Mouse (Mus musculus) thymus, postnatal 25 days (tissue): Measurements from ENCODE around the gene Gm3336.

Experiments used
- DNase-seq: peaks from one replicate; pipeline ENCODE4 v3.0.0; 2022

Gm3336 gene

DNA sequence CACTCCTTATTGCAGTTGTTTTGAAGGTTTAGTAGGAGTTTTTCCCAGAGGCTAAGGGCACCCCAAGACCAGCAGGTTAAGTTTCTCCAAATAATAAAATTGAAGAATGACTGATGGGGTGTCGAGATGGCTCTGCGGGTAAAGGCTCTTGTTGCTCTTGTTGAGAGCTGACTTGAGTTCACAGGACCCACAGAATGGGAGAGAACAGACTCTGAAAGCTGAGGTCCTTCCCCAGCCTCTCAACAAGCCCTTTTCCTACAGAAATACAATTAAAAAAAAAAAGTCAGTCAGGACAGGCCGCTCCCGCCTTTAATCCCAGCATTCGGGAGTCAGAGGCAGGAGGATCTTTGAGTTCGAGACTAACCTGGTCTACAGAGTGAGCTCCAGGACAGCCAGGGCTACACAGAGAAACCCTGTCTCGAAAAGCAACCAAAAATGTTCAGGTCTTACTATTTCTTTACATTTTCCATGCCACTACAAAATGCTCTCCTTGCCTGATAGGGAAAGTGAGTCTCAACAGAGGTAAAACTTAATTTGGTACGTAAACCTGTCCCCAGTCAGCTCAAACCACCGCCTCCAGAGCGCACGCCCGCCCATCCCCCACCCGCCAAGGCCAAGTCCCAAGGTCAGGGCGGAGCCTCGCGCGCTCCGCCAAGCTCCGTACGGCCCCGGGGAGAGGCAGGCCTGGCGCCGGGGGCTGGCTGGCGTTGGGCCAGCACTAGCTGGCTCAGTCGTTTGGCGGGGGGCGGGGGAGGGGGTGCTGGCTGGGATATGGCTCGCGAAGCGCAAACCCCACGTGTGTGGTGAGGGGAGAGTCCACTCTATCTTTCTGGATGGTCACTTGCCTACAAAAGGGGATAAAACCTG, 22.1 kb upstream of the Gm3336 start:
- DNase-seq = peak; percentile 83

DNA sequence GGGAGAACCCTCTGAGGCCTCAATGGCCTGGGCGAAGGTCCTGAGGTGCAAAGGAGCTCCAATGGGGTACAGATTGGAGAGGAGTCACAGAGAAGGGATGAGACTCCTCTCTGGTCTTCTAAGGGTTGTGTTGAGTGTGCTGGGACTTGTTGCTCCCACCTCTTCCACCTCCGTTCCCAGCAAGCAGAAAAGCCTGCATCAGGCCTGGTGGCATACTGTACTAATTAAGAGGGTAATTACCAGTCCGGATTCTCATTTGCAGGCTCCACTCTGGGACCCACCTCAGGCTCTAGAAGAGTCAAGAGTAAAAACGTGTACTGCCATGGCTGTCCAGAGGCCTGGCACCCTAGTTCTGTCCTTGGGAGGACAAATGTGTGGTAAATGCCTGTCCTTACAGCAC, 21.4 kb upstream of the Gm3336 start:
- DNase-seq = peak; percentile 30

DNA sequence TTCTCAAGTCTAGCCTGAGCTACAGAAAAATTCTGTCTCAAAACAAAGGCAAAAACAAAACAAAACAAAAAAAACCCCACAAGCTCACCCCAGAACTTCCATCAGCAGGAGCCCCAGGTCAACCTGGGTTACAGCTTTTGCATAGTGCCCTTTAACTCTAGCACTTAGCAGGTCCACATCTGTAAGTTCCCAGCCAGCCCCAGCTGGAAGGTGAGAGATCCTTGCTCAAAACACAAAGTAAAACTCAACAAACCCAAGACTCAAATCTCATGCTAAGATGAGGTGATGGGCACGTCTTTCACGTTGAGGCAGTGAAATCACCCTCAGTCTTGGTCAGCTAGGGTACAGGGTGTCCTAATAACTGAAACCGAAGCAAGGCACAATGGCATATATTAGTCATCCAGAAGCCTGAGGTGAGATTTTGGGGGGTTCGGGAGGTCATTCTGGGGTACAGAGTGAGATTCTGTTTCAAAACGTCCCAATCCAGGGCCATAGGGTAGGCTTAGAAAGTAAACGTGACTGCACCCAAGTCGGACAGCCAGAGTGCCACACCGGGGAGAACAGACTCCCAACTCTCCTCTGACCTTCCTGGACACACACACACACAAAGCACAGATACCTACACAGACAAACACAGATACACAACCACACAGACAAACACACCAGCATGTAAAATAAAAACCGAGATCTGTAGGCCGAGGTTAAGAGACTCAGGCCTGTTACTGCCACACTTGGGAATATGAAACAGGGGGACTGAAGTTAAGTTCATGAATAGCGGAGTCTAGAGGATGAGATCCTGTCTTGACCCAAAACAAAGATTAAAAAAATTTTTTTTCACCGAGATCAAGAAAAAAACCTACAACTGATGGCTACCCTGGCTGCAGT, 20.7 kb upstream of the Gm3336 start:
- DNase-seq = peak; percentile 33

DNA sequence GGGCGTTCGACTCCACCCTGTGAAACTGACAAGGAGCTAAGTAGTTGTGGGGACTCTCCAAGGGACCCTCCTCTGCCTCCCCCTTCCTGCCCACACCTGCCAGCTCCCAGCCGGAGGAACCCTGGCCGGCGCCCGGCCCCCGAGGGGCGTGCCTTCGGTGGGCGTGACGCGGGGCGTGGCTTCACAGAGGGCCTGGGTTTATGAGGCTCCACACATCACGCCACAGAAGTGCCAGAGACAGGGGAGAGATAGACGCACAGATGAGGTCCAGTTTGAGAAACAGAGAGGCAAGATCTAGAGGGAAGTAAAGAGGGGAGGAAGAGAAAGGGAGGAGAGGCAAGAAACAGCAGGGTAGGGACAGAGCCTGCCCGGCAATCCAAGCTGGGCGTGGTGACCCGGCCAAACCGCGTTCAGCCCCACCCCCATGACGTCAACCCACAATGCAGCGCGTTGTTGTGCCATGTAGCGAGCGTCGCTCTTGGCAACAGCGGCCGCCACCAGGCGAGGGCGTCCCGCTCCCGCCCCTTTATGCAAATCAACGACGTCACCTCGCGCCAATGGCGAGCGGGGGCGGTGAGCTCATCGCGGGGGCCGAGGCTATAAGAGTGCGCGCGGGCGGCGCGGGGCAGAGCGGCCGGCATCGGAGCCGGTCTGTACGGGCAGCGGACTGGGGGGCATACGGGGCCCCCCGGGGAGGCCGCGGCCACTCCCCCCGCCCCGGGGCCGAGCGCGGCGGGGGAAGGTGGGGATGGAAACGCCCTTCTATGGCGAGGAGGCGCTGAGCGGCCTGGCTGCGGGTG, 19.8 kb upstream of the Gm3336 start, which contains the start of gene Jund:
Gene Jund, plus strand, starts transcription at position 640 of the 800 bp plus-strand sequence.
- DNase-seq = peak; percentile 100

DNA sequence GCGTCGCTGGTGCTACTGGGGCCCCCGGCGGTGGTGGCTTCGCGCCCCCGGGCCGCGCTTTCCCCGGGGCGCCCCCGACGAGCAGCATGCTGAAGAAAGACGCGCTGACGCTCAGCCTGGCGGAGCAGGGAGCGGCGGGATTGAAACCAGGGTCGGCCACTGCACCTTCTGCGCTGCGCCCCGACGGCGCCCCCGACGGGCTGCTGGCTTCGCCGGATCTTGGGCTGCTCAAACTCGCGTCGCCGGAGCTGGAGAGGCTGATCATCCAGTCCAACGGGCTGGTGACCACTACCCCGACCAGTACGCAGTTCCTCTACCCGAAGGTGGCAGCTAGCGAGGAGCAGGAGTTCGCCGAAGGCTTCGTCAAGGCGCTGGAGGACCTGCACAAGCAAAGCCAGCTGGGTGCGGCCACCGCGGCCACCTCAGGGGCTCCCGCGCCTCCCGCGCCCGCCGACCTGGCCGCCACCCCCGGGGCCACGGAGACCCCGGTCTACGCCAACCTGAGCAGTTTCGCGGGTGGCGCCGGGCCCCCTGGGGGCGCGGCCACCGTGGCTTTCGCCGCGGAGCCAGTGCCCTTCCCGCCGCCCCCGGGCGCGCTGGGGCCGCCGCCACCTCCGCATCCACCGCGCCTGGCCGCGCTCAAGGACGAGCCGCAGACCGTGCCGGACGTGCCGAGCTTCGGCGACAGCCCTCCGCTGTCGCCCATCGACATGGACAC, 19.1 kb upstream of the Gm3336 start:
- peak; percentile 74 for DNase-seq

DNA sequence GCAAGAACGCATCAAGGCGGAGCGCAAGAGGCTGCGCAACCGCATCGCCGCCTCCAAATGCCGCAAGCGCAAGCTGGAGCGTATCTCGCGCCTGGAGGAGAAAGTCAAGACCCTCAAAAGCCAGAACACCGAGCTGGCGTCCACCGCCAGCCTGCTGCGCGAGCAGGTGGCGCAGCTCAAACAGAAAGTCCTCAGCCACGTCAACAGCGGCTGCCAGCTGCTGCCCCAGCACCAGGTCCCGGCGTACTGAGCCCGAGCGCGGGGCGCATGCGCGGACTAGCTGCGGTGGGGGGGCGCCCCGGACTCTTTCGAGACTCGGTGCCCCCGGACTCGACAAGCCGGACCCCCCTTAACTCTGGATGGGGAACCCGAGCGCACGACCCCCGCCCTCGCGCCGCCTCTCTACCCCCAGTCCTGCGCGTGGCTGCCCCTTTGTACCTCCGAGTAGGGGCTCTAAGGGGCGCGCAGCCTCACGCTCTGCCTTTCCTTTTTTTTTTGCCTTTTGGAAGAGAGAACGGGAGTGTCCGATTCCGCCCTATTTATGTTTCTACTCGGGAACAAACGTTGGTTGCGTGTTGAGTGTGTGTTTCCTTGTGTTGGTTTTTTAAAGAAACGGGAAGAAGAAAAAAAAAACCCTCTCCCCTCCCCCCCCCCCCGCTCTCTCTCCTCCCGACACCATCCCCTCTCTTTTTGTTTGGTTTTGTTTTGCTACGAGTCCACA, 18.3 kb upstream of the Gm3336 start:
- peak; percentile 89 for DNase-seq

DNA sequence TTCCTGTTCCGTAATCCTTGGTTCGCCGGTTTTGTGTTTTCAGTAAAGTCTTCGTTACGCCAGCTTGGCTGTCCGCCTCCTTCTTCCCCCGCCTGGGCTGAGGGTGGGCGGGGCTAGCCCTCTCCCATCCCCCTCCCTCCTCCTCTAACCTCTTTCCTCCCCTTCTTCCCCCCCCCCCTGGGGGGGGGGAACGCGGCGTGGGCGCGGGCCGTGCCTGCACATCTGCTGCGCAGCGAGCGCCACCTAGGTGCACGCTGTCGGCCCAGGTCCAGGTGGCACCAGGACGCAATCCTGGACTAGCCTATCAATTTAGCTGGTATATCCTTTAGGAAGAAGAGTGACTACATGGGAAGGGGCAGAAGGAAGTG, 17.8 kb upstream of the Gm3336 start:
- peak; percentile 94 for DNase-seq

DNA sequence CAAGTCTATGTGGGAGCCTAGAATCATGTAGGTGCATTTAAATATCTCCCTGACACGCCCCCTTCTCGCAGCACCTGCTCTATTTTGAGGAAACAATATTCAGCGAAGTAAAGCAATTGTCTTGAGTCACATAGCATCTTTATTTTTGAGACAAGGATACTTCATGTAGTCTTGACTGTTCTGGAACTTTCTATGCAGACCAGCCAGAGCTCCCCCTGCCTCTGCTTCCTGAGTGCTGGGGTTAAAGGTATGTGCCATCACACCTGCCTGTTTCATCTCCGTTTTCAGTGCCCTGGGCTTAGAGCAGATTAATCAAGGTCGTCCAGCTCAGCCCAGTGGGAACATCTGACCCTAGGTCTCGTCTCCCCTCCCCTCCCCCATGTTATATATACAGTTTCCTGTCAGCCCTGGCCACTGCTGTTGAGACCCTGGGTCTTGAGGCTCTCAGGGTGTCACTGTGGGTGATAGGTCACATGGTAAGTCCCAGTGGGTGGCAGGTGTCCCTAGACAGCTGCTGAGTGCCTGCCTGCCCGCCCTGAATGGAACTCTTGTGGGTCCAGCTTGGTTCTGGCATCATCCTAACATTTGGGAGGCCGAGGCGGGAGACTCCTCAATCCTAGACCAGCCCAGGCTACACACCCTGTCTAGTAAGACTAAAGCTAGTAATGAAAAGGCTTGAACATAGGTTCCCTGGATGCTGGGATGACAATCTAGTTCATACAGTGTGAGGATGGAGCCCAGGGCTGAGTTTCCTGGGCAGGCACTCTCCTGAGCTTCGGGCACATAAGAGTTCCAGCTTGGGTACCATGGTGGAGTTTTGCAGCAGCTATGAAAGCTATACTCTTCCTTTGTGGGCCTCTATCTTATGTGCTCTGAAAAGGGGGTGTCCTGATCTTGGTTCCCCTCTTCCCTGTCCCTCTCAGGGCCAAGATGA, 17.0 kb upstream of the Gm3336 start:
- peak; percentile 23 for DNase-seq

DNA sequence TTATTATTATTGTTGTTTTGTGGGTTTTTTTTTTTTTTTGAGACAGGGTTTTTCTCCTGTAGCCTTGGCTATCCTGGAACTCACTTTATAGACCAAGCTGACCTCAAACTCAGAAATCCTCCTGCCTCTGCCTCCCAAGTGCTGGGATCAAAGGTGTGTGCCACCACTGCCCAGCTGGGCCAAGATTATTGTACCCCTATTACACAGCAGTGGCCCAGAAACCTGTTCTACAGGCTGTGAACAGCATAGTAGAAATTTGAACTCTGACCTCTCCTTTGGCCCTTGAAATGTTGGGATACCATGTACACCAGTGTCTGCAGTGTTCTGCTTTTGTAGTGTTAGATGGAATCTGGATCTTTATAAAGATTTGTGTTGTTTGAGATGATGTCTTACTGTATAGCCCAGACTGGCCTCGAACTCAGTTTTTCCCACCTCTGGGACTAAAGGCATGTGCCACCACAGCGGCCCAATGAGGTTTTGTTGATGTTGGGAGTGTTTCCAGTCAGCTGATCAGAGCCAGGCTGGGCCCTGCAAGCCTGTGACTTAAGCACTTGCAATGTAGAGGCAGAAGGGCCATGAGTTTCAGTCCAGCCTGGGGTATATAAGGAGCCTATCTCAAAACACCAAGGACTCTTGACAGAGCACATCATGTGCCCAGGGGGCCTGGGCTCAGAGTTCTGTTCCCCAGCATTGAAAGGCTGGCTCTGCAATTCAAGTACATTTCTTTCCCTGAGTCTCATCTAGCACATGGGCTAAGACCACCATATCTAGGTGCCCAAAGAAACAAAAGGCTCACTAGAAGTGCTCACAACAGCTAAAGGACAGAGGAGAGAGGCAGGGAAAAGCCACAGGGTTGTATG, 16.1 kb upstream of the Gm3336 start:
- no peak for DNase-seq

DNA sequence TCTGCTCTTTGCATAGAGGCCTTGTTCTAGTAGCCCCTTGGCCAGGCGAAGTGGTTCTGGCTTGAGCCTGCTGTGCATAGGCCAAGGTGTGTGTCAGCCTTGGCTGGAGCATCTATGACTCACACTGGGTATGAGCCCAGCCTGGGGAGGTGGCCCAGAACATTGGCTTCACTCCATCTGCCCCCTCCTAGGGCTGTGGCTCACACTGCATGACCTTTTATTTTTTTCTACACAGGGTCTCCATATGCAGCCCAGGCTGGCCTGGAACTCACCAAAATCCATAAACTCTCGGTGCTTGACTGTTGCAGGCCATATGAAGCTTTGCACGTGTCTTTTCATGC, 15.5 kb upstream of the Gm3336 start:
- no peak for DNase-seq

DNA sequence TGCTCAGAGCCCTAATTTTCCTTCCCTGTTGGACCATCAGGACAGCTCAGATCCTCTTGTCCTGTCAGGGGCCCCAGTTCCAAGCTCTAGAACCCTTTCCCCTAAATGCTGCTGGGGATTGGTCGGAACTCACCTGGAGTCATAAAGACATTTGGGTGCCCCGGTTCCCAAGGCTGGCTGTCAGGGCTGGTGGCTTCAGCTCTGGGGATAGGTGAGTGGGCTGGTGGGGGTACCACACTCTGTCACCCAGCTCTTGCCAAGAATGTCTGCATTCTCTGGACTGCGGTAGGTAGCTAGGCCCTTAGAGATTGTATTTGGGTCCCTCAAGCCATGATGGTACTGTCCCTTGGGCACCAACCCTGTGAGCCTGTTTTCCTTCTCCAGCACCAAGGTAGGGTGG, 15.1 kb upstream of the Gm3336 start, which contains the start of gene Iqcn:
Gene Iqcn, plus strand, starts transcription at position 171 of the 400 bp plus-strand sequence.
- no peak for DNase-seq

DNA sequence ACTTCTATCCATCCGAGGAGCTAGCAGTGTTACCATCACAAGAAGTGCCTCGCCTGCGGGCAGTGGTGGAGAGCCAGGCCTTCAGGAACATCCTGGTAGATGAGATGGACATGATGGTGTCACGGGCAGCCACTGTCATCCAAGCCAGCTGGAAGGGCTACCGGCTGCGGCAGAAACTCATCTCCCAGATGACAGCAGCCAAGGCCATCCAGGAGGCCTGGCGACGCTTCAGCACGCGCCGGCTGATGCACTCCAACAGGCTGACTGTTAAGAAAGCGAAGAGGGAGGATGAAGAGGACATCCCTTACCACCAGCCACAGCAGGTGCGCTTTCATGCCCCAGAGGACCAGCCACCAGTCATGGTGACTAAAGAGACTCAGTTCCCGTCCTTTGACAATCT, 10.1 kb upstream of the Gm3336 start:
- DNase-seq = no peak

DNA sequence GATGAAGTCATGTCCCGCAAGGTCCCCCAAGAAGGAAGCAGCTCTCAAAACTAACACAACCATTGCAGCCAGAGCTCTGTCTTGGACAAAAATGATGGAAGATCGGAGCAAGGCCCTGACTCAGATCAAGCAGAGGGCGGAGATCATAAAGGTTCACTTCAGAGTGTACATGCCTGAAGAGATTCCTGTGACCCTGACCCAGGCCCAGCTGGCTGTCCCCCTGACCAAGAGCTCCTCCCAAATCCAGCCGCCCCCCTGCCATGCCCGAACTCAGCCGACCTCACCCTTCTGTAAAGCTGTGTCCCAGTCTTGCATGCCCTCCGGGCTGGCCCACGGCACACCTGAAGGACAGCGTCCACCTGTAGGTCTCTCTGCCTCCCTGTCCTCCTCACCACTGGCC, 8.5 kb upstream of the Gm3336 start:
- no peak for DNase-seq

DNA sequence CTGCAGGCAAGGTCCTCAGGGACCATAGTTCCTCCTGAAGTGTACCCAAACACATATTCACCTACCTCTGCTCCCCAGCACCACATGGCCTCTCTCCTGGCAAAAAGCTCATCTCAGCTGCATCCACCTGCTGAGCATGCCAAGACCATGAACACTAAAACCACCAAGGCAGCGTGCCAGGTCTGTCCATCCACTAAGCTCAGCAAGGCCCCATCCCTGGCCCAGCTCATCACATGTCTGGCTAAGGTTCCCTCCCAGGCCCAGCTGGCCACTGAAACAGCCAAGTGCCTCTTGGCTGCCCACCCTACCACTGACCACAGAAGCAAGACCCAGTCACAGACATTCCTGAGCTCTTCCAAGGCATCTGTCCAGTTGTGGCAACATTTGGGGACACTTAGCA, 8.0 kb upstream of the Gm3336 start:
- DNase-seq = no peak

DNA sequence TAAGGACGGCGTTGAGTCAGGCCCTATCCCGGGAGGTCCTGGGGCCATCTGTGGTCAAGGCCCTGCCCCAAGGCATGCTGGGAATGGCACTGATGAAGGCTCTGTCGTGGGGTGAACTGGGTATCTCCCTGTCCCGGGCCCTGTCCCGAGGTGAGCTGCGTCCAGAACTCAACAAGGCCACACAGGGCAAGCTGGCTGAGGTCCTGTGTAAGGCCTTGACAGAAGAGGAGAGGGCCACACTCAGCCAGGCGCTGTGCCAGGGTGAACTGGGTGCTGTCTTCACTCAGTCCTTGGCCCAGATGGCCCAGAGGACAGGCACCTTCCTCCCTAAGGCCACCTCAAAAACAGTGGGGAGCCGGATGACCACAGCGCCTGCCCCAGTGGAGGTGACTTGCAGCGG, 7.3 kb upstream of the Gm3336 start:
- no peak for DNase-seq

DNA sequence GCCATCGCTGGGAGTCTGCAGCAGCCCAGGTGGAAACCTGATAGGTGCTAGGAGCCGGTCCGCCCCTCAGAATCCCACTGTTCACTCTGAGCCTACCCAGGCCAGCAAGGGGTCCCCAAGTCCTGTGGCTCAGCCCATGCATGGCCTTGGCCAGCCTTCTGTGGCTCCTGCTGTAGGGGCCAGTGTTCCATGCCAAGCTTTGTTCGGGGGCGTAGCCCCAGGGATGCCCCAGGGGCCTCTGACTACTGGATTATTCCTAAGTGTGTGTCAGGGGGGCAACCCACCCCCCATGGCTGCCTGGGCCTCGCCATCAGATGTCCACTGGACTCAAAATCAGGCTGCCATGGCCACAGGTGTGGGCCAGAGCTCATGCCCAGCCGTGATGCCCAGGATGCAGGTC, 4.4 kb upstream of the Gm3336 start:
- DNase-seq = no peak

DNA sequence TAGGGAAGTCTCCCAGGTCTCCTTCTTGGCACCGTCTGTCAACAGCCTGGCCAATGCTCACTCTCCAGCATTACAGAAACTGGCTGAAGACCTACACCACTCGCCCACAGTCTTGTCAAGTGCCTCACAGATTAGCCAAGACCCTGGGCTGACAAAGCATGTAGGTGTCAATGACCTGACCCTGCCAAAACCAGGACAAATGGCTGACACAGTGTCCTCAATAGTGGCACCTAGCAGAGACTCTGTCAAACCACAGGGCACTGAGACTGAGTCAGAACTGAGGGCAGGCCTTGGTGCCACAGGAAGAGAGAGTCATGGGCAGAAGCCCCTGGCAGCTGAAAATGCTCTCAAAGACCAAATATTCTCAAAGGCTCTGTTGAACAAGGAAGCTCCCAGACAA, 3.3 kb upstream of the Gm3336 start:
- no peak for DNase-seq

DNA sequence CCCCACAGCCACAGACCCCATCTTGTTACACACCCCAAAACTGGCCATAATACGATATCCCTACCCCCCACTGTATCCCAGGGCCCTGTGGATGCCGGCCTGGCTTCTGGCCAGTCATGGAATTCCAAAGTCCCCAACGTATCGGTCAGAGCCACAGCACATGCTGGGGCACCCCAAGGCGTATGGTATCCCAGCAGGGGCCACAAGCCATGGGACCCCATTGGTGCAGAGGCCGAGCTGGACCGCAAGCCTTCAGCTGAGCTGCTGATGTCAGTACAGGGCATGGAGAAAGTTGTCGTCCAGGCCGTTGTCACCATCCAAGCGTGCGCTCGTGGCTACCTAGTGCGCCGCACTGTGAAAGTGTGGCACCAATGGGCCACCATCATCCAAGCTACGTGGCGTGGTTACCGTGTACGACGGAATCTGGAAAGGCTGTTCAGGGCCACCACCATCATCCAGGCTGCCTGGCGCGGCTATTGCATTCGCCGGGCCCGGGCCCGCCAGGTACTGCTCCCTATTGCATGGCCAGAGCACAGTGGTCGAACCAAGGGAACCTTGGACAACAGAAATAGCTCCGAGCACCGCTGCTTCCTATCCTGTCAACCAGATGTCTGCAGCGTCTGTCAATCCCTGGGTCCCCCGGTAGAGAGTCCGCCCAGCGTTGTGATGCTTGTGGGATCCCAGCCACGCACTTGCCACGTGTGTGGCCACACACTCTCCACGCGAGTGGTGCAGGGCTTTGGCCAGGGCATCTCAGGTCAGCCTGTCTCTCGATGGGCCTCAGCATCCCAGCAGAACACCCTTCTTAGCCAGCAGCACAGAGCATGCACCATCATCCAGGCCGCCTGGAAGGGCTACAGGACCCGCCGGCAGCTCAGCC, 1.6 kb upstream of the Gm3336 start:
- DNase-seq = no peak
